Mouse (Mus musculus) forebrain, embryonic 14.5 days (tissue): ENCODE measurements at regions not wholly inside any gene's neighbourhood (a gene's known extent, or its start where the extent isn't known, plus 50 kb on each side); places are given as distances from the start of the nearest gene placed in this dataset.

Experiments
- ATAC-seq: fragments of 200-750 bp; cut with Nextera tagmentation; 2 replicates; pipeline ENCODE4 v1.8.0; 2017; ENCODE audit warnings: mild to moderate bottlenecking, moderate library complexity
- DNase-seq: peaks from one replicate; pipeline ENCODE4 v3.0.0-alpha.2; 2015; ENCODE audit warnings: low spot score
- H3K27ac ChIP-seq: fragments of 300-500 bp; sonication (generic); 2 replicates; pipeline ENCODE4 v1.5.1; 2014; ENCODE audit warnings: low read depth, mild to moderate bottlenecking, control low read depth, low read length, moderate library complexity
- H3K27me3 ChIP-seq: fragments of 300-500 bp; sonication (generic); replicated peaks from 2 replicates; pipeline ENCODE4 v1.6.1; 2014; ENCODE audit warnings: low read length, control low read depth, mixed read lengths; ENCODE audit not compliant: control insufficient read depth, insufficient read depth
- H3K36me3 ChIP-seq: fragments of 300-500 bp; sonication (generic); 2 replicates; pipeline ENCODE4 v1.6.1; 2014; ENCODE audit warnings: low read length, control low read depth; ENCODE audit not compliant: control insufficient read depth, insufficient read depth
- H3K4me1 ChIP-seq: fragments of 300-500 bp; sonication (generic); 2 replicates; pipeline ENCODE4 v1.6.1; 2014; ENCODE audit warnings: antibody characterized with exemption, low read length, control low read depth; ENCODE audit not compliant: control insufficient read depth, insufficient read depth
- H3K4me2 ChIP-seq: fragments of 300-500 bp; sonication (generic); 2 replicates; pipeline ENCODE4 v1.6.1; 2014; ENCODE audit warnings: mild to moderate bottlenecking, control low read depth, low read length
- H3K4me3 ChIP-seq: fragments of 300-500 bp; sonication (generic); 2 replicates; pipeline ENCODE4 v1.5.1; 2014; ENCODE audit warnings: low read depth, low read length, control low read depth
- H3K9ac ChIP-seq: fragments of 300-500 bp; sonication (generic); 2 replicates; pipeline ENCODE4 v1.6.1; 2014; ENCODE audit warnings: mild to moderate bottlenecking, low read length, control low read depth, moderate library complexity
- H3K9me3 ChIP-seq: fragments of 300-500 bp; sonication (generic); replicated peaks from 2 replicates; pipeline ENCODE4 v1.6.1; 2016; ENCODE audit warnings: low read length, control low read depth, mixed read lengths; ENCODE audit not compliant: control insufficient read depth
- WGBS: fragments of 180-500 bp; shearing (Covaris S2); extraction: QIAGEN DNeasy Blood & Tissue Kit; methylation state at CpG from one replicate; pipeline ENCODE4 v1.1.7; 2014; 5-methylcytosine and 5-hydroxymethylcytosine counted together

DNA sequence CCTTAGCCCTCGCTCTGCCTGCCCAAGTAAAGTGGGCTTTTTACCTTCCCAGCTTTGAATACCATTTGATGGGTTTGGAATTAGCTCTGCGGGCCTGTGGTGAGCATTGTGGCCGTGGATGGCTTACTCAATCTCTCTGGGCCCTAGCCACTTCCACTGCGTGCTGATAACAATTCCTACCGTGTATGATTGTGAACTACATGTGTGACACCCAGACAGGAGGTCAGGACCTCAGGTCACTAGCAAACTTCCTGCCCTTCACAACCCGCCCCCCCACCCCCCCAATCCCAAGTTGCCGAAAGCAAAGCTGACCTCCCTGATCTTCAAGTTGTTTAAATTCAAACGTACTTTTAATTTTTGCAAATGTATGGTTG, 231.9 kb downstream of the 4933412E24Rik start:
- Histone ChIP-seq H3K4me1 (peaks cover 9% of the 10 kb centered on the region; the same call in 1 of the 2 replicates), H3K9me3 (no peaks in the 10 kb centered on the region), H3K4me2 (no peak overlapping the region), H3K27ac (no peak overlapping the region), H3K27me3 (no peaks in the 10 kb centered on the region), H3K36me3 (no peaks in the 10 kb centered on the region), H3K9ac (no peak overlapping the region), H3K4me3 (no peak overlapping the region)
- 54% methylated on average over 8 of the region's 8 CpGs for WGBS
- DNase-seq: no peak
- no peak for ATAC-seq

DNA sequence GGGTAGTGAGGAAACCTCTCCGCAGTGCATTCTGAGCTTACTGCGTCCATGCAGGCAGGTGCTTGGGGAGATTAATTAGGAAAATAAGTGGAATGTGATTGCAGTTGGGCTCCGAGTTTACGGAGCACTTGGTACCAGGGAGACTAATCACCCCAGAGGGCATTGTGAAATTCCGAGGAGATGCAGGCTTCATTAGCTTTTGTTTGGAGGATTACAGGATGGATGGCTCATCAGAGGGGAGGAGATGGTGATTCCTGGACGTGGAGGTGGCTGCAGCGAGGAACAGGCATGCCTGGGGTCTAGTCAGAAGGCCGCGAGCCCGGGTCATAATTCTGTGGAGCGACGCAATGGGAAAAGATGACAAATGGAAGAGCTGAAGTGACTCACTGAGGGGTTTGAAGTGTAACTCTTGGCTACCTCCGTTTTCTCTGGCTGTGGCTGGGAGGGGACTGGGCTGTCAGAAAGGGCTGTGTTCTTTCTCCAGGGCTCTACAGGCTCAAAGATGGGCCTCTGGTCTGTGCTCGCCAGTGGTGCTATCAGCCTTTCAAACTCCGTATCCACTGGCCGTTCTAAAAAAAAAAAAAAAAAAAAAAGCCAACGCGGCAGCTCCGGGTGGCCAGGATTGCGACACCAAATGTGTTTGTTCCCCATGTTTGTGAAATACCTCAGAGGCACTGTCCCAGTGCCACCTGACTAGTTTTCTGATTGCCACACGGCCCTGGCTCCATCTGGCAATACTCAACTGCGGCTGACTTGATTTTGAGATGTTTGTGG, 232.4 kb downstream of the 4933412E24Rik start:
- 8% methylated on average over 22 of the region's 22 CpGs for WGBS

DNA sequence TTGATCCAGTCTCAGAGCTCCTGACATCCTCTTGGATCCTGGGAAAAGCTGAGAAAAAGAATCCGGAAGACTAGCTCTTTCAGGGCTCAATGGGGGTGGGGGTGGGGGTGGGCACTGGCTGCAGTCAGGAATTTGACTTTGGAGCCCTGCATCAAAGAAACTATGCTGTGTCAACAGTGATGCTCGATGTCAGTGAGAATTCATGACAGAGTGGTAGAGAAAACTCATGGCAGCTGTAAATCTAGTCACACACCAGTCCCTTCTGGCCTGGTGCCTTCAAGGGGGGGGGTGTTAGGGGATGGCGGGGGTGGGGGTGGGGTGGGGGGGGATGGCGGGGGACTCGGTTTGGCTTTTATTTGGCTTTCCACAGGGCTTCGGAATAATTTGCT, 233.0 kb downstream of the 4933412E24Rik start:
- no peak overlapping the region for H3K27ac ChIP-seq
- WGBS: under 1% methylated on average over 6 of the region's 6 CpGs

More for the DNA sequence above, 232.4 kb downstream of the 4933412E24Rik start:
- ATAC-seq: peak; percentile 62; the same call in 1 of the 2 replicates
- no peaks in the 10 kb centered on the region for H3K36me3 ChIP-seq
- peak overlapping the region; percentile 30 for H3K9ac ChIP-seq
- peaks cover 9% of the 10 kb centered on the region; the same call in 1 of the 2 replicates for H3K4me1 ChIP-seq
- H3K9me3 ChIP-seq: no peaks in the 10 kb centered on the region
- no peaks in the 10 kb centered on the region for H3K27me3 ChIP-seq
- no peak overlapping the region for H3K4me3 ChIP-seq
- no peak overlapping the region for H3K27ac ChIP-seq
- H3K4me2 ChIP-seq: peak overlapping the region; percentile 39
- DNase-seq: peak; percentile 67

DNA sequence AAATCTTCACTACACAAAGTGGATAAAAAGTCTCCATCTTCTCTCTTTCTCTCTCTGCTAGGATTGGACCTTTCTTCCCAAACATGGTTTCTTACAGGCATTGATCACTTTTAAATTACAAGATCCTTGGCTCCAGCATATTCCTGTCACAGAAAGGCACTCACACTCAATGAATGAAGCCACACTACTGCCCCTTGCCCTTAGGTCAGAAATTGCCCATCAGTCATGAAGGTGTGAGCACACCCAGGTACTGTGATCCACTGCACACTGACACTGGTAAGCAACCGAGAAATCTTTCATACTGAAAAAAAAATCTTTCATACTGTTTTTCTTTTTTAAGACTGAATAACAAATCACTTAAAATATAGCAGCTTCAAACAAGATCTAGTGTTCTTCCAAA, 235.9 kb downstream of the 4933412E24Rik start:
- ATAC-seq (no peak), DNase-seq (no peak)
- Histone ChIP-seq H3K4me3 (no peak overlapping the region), H3K9ac (no peak overlapping the region), H3K4me1 (peaks cover 9% of the 10 kb centered on the region; the same call in 1 of the 2 replicates), H3K36me3 (no peaks in the 10 kb centered on the region), H3K4me2 (no peak overlapping the region), H3K9me3 (no peaks in the 10 kb centered on the region), H3K27ac (no peak overlapping the region), H3K27me3 (no peaks in the 10 kb centered on the region)
- 90% methylated on average over 1 of the region's 1 CpGs for WGBS

More for the DNA sequence above, 233.0 kb downstream of the 4933412E24Rik start:
- no peak overlapping the region for H3K4me3 ChIP-seq
- peak; percentile 70 for ATAC-seq
- no peaks in the 10 kb centered on the region for H3K27me3 ChIP-seq
- H3K4me2 ChIP-seq: peak overlapping the region; percentile 39
- no peaks in the 10 kb centered on the region for H3K9me3 ChIP-seq
- H3K9ac ChIP-seq: peak overlapping the region; percentile 30; the same call in 1 of the 2 replicates
- H3K36me3 ChIP-seq: no peaks in the 10 kb centered on the region
- no peak for DNase-seq
- H3K4me1 ChIP-seq: peaks cover 9% of the 10 kb centered on the region; the same call in 1 of the 2 replicates

DNA sequence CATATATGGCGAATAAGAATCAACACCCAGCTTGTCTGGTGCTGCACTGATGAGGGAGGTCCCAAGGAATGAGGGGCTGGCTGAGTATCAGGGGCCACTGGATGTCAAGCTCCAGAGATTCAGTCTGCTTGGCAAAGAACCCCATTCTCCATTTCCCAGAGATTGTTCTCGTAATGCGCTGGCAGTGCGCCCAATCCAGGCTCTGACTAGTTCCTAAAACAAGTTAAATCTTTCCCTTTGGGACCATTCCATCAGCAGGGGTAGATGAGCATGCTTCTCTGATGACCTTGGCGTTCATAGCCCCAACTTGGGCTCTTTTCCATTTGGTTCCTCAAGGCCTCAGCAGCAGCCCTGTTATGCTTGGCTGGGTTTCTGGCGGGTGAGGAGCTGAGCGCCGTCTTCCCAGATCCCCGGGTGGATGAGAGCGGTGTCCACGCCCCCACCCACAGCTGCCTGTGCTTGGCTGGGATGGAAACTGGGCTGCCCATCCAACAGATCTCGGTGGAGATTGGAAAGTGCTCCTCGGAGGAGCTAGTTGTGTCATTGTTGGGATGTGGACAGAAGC, 239.0 kb downstream of the 4933412E24Rik start:
- Histone ChIP-seq H3K4me1 (no peaks in the 10 kb centered on the region), H3K36me3 (no peaks in the 10 kb centered on the region), H3K9me3 (no peaks in the 10 kb centered on the region), H3K4me2 (no peak overlapping the region), H3K27me3 (no peaks in the 10 kb centered on the region), H3K27ac (no peak overlapping the region; the same call in 1 of the 2 replicates), H3K4me3 (no peak overlapping the region), H3K9ac (no peak overlapping the region)
- DNase-seq: peak; percentile 42
- 84% methylated on average over 13 of the region's 13 CpGs for WGBS
- no peak for ATAC-seq

DNA sequence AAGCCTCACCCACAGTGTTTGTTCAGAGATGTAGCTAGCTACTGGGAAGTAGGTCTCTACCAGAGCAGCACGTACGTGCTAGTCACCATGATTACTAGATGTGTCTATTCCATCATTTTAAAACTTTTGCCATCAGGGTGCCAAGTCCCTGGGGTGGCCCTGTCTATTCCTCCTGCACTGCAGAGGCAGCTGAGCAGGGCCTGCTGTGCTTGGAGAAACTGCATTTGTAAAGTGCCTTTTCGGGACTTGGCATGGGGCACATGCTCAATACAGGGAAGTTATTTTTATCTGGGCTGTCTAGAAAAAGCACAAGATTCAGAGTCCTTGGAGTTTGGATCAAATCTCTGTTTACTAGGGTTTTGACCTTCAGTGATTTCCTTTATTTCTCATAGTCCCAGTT, 240.6 kb downstream of the 4933412E24Rik start:
- Histone ChIP-seq H3K36me3 (no peaks in the 10 kb centered on the region), H3K9ac (no peak overlapping the region), H3K27ac (no peak overlapping the region), H3K4me2 (no peak overlapping the region), H3K4me3 (no peak overlapping the region), H3K4me1 (no peaks in the 10 kb centered on the region), H3K27me3 (no peaks in the 10 kb centered on the region), H3K9me3 (no peaks in the 10 kb centered on the region)
- DNase-seq: no peak
- ATAC-seq: no peak
- 88% methylated on average over 3 of the region's 3 CpGs for WGBS

DNA sequence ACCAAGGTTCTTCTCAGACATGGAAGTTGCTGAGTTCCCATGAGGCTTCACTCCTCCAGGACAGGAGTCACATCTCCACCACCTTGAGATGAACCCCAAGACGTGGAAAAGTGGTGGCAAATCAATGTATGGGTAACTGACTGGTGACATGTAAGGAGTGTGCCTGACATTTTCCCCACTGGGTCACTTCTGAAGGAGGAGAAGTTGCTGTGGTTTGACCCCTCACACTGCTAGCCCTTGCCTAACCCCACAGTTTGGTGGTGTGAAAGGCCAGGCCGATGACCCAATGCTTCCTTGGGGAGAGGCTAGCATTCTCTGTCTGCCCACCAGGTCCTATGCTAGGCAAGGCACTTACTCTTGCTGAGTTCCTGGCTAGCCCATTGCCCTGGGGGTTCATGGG, 242.4 kb downstream of the 4933412E24Rik start:
- H3K4me3 ChIP-seq: no peak overlapping the region
- H3K27ac ChIP-seq: no peak overlapping the region
- DNase-seq: no peak
- no peak overlapping the region for H3K4me2 ChIP-seq
- no peaks in the 10 kb centered on the region for H3K4me1 ChIP-seq
- H3K9ac ChIP-seq: no peak overlapping the region
- no peaks in the 10 kb centered on the region for H3K9me3 ChIP-seq
- no peaks in the 10 kb centered on the region for H3K27me3 ChIP-seq
- H3K36me3 ChIP-seq: no peaks in the 10 kb centered on the region
- 76% methylated on average over 2 of the region's 2 CpGs for WGBS
- ATAC-seq: no peak

DNA sequence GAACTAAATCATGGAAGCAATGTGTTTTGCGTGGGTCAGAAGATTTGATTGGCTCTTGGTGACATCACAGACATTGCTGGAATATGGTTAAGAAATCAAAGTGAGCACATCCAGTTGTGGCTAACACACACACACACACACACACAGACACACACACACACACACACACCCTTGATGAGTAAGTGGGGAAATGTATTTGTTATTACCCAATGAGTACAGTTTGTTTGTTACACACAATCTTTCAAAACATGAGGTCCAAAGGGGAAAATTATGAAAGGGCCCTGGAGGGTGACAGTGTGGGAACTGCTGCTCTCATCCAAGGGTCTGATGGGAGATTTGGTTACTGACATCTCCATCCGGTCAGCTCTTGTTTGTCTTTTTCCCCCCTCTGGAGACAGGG, 243.8 kb downstream of the 4933412E24Rik start:
- no peaks in the 10 kb centered on the region for H3K4me1 ChIP-seq
- no peak for ATAC-seq
- no peak overlapping the region for H3K4me2 ChIP-seq
- no peak for DNase-seq
- no peak overlapping the region for H3K9ac ChIP-seq
- H3K27ac ChIP-seq: no peak overlapping the region
- no peaks in the 10 kb centered on the region for H3K27me3 ChIP-seq
- no peak overlapping the region for H3K4me3 ChIP-seq
- H3K36me3 ChIP-seq: no peaks in the 10 kb centered on the region
- 96% methylated on average over 2 of the region's 2 CpGs for WGBS
- H3K9me3 ChIP-seq: no peaks in the 10 kb centered on the region

DNA sequence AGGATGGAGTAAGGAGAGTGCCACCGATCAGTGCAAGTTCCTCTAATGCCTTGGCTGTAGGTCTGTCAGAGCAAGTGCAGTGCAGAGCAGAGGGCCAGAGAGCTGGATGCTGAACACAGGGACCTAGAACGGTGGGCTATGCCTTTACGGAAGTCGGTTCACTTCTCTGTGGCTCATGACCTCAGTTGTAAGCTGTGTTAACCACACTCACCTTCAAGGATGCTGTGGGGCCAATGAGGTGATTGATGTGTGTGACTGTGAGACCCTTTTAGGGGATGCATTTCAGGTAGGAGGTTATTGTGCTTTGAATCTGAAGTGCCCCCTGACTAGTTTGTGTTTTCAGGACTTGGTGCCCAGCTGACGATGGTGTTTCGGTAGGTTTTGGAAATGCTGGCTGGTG, 254.4 kb downstream of the 4933412E24Rik start:
- Histone ChIP-seq H3K4me3 (no peak overlapping the region), H3K27me3 (no peaks in the 10 kb centered on the region), H3K36me3 (no peaks in the 10 kb centered on the region), H3K27ac (no peak overlapping the region), H3K9me3 (no peaks in the 10 kb centered on the region), H3K9ac (no peak overlapping the region), H3K4me1 (no peaks in the 10 kb centered on the region), H3K4me2 (no peak overlapping the region)
- DNase-seq: no peak
- no peak for ATAC-seq
- 91% methylated on average over 6 of the region's 6 CpGs for WGBS
